Mouse (Mus musculus): ENCODE results near the gene Oxtr. TPM values are rescaled to one million over a fixed set of nuclear protein-coding genes. Genes with fewer than 3 reads are reported as not detected.

The Oxtr gene
- total RNA-seq, 2 experiments from 2014 or later = 8.2 to 10.7 TPM

DNA sequence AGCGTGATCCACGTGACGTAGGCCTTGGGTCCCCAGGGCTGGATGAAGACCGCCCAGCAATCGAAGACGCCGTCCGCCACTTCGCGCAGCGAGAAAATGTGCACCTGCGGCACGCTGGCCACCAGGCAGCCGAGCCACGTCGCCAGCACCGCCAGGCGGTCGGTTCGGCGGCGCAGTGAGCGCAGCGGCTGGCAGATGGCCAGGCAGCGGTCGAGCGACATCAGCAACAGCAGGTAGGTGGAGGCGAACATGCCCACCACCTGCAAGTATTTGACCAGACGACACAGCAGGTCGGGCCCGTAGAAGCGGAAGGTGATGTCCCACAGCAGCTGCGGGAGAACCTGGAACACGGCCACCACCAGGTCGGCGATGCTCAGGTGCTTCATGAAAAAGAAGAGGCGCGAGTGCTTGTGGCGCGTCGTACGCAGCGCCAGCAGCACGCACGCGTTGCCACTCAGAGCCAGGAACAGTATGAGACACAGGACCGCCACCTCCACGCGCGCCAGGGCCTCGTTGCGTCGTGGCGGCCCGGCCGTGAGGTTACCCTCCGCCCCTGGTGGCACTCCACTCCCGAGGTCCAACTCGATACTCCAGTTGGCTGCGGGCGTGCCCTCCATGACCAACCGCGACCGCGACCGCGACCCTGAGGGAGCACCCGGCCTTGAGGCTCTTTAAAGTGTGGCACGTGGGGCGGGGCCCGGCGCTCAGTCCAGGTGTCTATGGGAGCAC lies 398 bp downstream of the Oxtr start:
- no peak for DNase-seq (ENCODE audit: low spot score in 2 of 2)

DNA sequence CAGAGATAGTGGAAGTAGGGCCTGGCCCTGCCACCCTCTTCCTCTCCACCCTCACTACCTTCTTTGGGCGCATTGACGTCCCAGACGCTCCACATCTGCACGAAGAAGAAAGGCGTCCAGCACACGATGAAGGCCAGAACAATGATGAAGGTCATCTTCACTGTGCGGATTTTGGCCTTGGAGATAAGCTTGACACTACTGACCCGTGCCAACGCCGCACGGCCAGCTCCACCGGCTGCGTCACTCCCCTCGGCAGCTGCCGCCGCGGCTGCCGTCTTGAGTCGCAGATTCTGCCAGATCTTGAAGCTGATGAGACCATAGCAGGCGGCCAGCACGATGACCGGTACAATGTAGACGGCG lies 942 bp downstream of the Oxtr start:
- no peak for DNase-seq (ENCODE audit: low spot score in 2 of 2)

DNA sequence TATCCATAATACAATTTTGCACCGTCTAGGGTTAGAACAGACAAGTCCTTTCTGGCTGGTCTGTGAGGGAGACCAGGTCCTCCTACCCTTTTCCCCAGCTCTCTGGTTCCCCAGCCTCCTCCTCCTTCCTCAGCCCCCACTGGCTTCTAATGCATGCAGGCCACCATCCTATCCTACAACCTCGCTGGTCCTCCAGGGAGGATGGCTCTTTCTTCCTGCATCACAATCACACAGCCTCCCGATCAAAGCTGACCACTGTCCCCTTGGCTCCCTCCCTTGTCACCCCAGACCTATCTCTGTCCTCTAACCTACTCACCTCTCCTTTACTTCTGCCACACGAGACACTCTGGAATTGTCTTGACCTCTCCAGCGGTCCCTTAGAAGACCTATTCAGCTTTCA lies 1.8 kb downstream of the Oxtr start:
- DNase-seq (ENCODE audit: low spot score in 2 of 2) = no peak

DNA sequence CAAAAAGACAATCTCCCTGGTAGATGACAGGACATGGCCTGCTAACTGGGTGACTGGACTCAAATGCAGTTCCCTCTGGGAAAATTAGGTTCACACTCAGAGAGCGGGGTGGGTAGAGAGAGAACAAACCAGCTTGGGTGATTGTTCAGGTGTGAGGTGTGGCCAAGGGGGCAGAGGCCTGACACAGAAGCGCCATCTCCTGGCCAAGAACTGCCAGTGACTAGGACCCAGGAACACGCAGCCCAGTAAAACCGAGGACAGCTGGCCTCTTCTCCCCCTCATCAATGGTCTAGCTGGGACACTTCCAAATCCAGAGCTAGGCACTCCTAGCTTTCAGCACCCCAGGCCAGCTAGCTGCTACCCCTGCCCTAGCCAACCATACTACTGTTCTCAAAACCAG lies 5.4 kb downstream of the Oxtr start:
- DNase-seq (ENCODE audit: low spot score in 2 of 2) = peak in 1 of 2 experiments; percentile 33

DNA sequence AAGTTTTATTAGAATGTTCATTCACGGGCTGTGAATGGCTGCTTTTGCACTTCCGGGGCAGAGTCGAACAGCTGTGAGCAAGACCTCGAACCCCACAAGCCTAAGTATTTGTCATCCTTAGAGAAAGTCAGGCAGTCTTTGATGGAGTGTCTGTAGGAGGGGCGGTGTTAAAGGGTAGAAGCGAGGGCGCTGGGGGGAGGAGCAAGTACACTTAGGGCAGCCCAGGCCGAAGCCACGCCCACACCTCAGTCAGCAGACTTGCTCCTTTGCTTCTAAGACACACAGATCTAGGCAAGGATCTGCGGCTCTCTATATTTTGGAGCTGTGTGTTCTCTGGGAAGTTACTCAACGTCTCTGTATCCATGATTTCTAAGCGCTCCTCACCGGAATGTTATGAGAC lies 9.9 kb downstream of the Oxtr start:
- no peak for DNase-seq (ENCODE audit: low spot score in 2 of 2)

DNA sequence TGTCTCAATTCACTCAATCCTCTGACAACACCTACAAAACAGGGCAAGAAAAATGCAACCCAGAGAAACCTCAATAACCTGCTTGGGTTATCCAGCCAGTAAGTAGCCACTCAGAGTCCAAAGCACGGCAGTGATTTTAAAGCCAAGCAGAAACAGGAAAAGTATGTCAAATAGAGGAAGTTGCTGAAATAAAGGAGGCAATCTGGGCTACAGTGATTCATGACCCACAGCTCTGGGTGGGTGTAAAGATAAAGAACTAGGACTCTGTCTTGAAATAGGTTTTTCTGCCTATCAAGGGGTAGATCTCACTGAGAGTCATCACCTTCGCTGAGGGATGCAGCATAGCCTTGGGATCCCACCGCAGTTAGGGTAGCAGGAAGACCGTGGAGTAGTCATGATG lies 18.1 kb downstream of the Oxtr start:
- no peak for DNase-seq (ENCODE audit: low spot score in 2 of 2)

DNA sequence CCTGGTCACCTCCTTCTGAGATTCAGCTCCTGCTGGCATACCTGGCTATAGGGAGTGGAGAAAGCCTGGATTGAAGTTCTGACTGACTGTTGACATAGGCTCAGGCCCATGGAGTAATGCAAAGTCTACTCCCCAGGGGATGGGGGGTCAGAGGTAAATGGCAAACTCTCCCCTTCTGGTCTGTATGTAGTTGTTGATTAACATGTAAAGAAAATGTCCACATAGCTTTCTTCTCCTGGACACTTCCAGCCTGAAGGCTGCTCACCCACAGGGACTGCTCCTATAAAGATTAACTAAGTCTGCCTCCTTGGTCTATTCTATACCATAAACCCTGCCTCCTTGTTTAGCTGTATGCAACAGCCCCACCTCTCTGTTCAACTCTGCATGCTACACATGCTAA lies 23.7 kb downstream of the Oxtr start:
- DNase-seq (ENCODE audit: low spot score in 2 of 2) = no peak

DNA sequence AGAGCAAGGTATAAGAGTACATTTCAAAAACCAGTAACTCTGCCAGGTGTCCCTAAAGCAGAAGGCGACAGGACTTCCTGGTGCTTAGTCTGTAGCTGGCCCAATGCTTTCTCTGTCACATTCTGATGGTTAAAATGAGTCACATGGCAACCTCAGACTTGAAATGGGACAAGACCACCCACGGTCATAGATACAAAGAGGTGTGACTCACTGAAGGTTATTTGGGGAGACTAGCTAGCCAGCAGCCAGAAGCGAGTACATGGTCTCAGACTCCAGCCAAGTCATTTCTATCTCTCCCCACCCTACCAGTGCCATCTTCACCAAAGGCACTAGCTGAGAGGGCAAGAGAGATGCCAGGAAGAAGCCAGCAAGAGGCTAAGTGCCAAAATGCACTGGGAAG lies 24.3 kb downstream of the Oxtr start:
- no peak for DNase-seq (ENCODE audit: low spot score in 2 of 2)

DNA sequence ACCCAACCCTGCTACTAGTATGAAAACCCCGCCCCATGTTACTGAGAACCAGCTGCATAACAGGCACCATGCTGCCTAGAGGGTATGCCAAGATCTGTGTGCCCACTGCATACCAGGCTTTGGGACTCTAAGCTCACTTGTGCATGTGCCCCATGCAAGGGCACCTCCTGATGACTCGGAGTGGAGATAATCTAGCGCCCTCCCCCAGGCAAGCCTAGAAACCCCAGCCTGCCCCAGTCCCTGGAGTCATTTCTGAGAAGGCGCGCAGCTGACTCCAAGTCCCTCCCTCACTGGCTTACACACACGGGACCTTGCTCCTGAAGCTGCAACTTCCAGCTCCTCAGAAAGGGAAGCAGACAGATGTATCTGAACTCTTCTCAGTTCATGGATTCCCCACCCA lies 26.4 kb downstream of the Oxtr start:
- DNase-seq (ENCODE audit: low spot score in 2 of 2) = no peak

DNA sequence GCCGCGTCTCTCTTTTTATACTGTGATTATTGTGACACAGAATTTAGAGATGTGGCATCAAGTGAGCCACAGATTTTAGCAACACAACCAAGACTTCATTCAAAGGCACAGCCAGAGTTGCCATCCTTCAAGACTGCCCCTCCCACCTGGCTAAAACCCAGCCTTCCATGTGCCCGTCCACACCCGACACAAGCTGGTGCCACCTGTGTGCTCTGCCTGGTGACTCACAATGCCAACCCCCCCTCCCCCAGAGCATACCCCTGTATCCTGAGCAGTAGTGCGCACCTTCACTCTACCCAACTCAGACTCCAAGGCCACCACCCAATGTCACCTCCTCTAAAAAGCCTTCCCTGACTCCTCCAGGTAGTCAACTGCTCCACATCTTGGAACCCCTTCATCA lies 28.3 kb downstream of the Oxtr start:
- DNase-seq (ENCODE audit: low spot score in 2 of 2) = no peak

DNA sequence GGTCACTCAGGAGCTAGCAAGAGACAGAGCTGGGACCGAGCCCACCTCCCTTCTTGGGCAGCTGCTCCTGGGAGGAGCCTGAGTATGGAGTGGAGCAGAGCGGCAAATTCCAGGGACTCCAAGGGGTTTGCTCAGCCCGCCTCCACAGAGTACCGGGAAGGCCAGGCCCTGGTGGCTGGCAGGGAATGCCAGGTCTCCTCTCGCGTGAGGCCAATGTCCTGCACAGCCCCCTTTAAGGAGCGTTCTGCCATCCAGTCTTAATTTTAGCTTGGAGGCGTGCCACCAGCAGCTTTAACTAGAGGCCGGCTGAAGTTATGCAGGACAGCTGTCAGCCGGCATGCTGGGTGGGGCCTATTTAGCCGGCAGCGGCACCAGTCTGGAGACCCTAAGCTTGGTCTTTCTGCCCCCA lies 30.4 kb downstream of the Oxtr start, which contains the start of gene Cav3:
Gene Cav3 (plus strand): TSS at position 165 of the 409 bp plus-strand sequence.
- no peak for DNase-seq (ENCODE audit: low spot score in 2 of 2)

DNA sequence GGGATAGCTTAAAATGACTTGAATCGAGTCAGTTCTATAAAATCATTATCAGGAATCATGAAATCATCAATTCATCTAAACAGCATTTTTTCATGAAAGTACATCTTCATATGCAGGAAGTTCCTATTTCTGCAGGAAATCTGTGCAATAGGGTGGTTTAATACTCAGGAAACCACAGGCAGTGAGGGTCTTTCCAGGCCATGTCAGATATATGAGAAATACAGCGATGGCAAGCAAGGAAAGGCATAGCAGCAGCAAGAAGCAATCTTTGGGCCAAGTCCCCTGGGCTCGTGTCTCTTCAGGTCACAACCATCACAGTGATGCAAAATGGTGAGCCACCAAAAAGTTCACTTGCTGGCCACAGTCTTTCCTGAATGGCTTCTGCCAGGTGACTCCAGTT lies 44.1 kb downstream of the Oxtr start:
- no peak for DNase-seq (ENCODE audit: low spot score in 2 of 2)

DNA sequence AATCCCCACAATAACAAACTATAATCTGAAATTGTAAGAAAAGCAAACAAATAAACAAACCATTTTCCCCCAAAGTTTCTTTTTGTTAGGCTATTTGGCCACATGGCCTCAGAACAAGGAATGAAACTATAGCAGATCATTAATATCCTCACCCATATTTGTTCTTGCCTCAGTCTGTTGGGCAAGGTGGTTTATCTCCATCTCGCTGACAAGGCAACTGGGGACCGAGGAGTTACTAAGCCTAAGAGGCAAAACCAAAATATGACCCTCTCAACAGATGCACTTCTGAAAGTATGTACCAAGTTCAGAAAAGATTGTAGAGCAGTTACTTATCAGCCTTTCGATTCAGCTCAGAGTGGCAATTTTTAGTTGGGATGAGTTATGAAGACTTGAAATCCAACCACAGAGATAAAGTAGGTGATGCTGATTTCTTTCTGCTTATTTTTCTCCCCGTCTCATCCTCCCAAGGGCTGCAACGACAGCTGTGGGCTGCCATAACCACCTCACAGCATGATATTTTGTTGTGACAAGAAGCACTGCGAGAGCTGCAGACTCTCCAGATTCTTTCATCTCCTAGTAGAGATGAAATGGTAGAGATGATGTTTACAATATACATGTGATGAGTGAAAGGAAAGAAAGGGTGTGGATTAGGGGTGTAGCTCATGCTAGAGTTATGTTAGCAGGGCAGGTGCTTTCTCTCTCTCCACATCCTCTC lies 63.6 kb downstream of the Oxtr start:
- DNase-seq (ENCODE audit: low spot score in 2 of 2) = no peak

DNA sequence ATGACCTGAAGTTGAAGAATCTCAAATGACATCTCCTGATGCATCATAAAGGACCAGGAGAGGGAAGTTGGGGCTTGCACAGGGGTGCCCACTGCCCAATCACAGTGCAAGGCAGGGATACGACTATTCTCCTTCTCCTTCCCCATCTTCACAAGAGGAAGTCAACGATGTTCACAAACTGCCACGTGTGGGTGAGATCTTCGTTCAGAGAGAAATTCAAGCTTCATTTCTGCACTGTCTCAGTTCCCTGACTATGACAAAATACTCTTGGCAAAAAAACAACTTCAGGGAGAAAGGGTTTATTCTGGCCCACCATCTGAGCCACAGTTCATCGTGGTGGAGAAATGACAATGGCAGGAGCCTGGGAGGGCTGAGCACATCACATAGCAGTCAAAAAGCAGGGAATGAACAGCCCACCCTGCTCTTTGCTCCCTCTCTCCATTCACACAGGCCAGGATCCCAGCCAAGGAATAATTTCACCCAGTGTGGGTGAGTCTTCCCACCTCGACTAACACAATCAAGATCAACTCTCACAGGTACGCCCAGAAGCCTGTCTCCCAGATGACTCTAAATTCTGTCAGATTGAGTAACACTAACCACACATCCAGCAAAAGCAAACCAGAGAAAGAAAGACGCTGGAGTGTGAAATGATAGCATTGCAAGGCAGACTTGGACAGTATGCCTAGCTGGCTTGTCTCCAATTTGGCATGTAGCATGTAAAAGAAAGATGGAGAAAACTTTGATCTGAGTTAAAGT lies 65.8 kb downstream of the Oxtr start:
- DNase-seq (ENCODE audit: low spot score in 2 of 2) = no peak

Other genes with a start within 250 kb of the Oxtr start
- 1 to 10 TPM; 5.4 to 6.0 TPM for gene Lmcd1, start 216.2 kb downstream of the Oxtr start, total RNA-seq (2021)
- under 1 TPM; 0.38 to 0.65 TPM for gene Ssu2, start 101.9 kb downstream of the Oxtr start, total RNA-seq (2021)
- gene Cav3, start 30.4 kb downstream of the Oxtr start, total RNA-seq (2021) = under 1 TPM; 0.55 to 0.94 TPM
- gene Rad18, start 206.7 kb upstream of the Oxtr start, total RNA-seq (2021) = 1 to 10 TPM; 8.1 to 9.0 TPM

Measured in layer of hippocampus, postnatal 14 days (tissue).